Mouse (Mus musculus): ENCODE measurements around the gene Klf12. TPM values are rescaled to one million over a fixed set of nuclear protein-coding genes. Genes with fewer than 3 reads are reported as not detected.

Klf12 gene
- total and polyA plus RNA-seq, 2 experiments from 2014 or later: 21.1 to 43.2 TPM

GRCm38 (mm10) chr14:99960500-99961229 lies 323.8 kb downstream of the Klf12 start:
- ATAC-seq: no peak
- H3K27me3 ChIP-seq (ENCODE audit: insufficient read depth, low read length): no peaks in the 10 kb centered on the region
- no peak overlapping the region for H3K9ac ChIP-seq (replicated peaks; ENCODE audit: low read length)
- H3K9me3 ChIP-seq (ENCODE audit: low read length): peaks cover 4% of the 10 kb centered on the region; the same call in 1 of the 2 replicates
- DNase-seq (ENCODE audit: low spot score): no peak
- H3K36me3 ChIP-seq (ENCODE audit: insufficient read depth, low read length): no peaks in the 10 kb centered on the region
- H3K4me1 ChIP-seq (ENCODE audit: insufficient read depth, low read length): no peaks in the 10 kb centered on the region
- H3K27ac ChIP-seq: no peak overlapping the region
- no peak for TF ChIP-seq CTCF (IDR thresholded peaks at IDR 0.05; ENCODE audit: low read depth)
- WGBS: 87% methylated on average over 10 of the region's 10 CpGs
- no peak overlapping the region for H3K4me3 ChIP-seq (ENCODE audit: low read length)
- no peak overlapping the region for H3K4me2 ChIP-seq (ENCODE audit: low read depth, low read length)

GRCm38 (mm10) chr14:99955133-99955532 lies 329.3 kb downstream of the Klf12 start:
- Histone ChIP-seq H3K4me1 (ENCODE audit: insufficient read depth, low read length) (no peaks in the 10 kb centered on the region), H3K27ac (no peak overlapping the region), H3K36me3 (ENCODE audit: insufficient read depth, low read length) (no peaks in the 10 kb centered on the region), H3K9me3 (ENCODE audit: low read length) (no peaks in the 10 kb centered on the region), H3K4me3 (ENCODE audit: low read length) (no peak overlapping the region), H3K27me3 (ENCODE audit: insufficient read depth, low read length) (no peaks in the 10 kb centered on the region), H3K9ac (replicated peaks; ENCODE audit: low read length) (no peak overlapping the region), H3K4me2 (ENCODE audit: low read depth, low read length) (no peak overlapping the region)
- ATAC-seq (no peak), DNase-seq (ENCODE audit: low spot score) (no peak)
- TF ChIP-seq CTCF (IDR thresholded peaks at IDR 0.05; ENCODE audit: low read depth): peak; percentile 30
- WGBS: 75% methylated on average over 4 of the region's 4 CpGs

- Histone ChIP-seq H3K36me3 (ENCODE audit: insufficient read depth, low read length) (no peaks in the 10 kb centered on the region), H3K27ac (peak overlapping the region; percentile 49), H3K4me1 (ENCODE audit: insufficient read depth, low read length) (peaks cover 10% of the 10 kb centered on the region), H3K9me3 (ENCODE audit: low read length) (no peaks in the 10 kb centered on the region), H3K9ac (replicated peaks; ENCODE audit: low read length) (no peak overlapping the region), H3K4me3 (ENCODE audit: low read length) (no peak overlapping the region), H3K4me2 (ENCODE audit: low read depth, low read length) (no peak overlapping the region), H3K27me3 (ENCODE audit: insufficient read depth, low read length) (no peaks in the 10 kb centered on the region)
- peak; percentile 34; the same call in 1 of the 2 replicates for TF ChIP-seq CTCF (IDR thresholded peaks at IDR 0.05; ENCODE audit: low read depth)
- 34% methylated on average over 17 of the region's 17 CpGs for WGBS
- ATAC-seq (peak; percentile 68), DNase-seq (ENCODE audit: low spot score) (peak; percentile 53)
These were observed 340.0 kb downstream of the Klf12 start for GRCm38 (mm10) chr14:99944221-99945108.

- H3K9me3 ChIP-seq (ENCODE audit: low read length): no peaks in the 10 kb centered on the region
- H3K4me3 ChIP-seq (ENCODE audit: low read length): no peak overlapping the region
- H3K9ac ChIP-seq (replicated peaks; ENCODE audit: low read length): no peak overlapping the region
- H3K27me3 ChIP-seq (ENCODE audit: insufficient read depth, low read length): no peaks in the 10 kb centered on the region
- 14% methylated on average over 8 of the region's 8 CpGs for WGBS
- H3K4me2 ChIP-seq (ENCODE audit: low read depth, low read length): peak overlapping the region; percentile 16; the same call in 1 of the 2 replicates
- H3K36me3 ChIP-seq (ENCODE audit: insufficient read depth, low read length): no peaks in the 10 kb centered on the region
- H3K4me1 ChIP-seq (ENCODE audit: insufficient read depth, low read length): peaks cover 10% of the 10 kb centered on the region
- ATAC-seq: peak; percentile 89
- DNase-seq (ENCODE audit: low spot score): peak; percentile 89
- H3K27ac ChIP-seq: peak overlapping the region; percentile 49; the same call in 1 of the 2 replicates
- no peak for TF ChIP-seq CTCF (IDR thresholded peaks at IDR 0.05; ENCODE audit: low read depth)
These were observed 341.3 kb downstream of the Klf12 start for GRCm38 (mm10) chr14:99943156-99943555.

- WGBS: 91% methylated on average over 5 of the region's 5 CpGs
- no peaks in the 10 kb centered on the region for H3K4me1 ChIP-seq (ENCODE audit: insufficient read depth, low read length)
- H3K36me3 ChIP-seq (ENCODE audit: insufficient read depth, low read length): no peaks in the 10 kb centered on the region
- ATAC-seq (no peak), DNase-seq (ENCODE audit: low spot score) (no peak)
- H3K4me3 ChIP-seq (ENCODE audit: low read length): no peak overlapping the region
- no peak for TF ChIP-seq CTCF (IDR thresholded peaks at IDR 0.05; ENCODE audit: low read depth)
- no peaks in the 10 kb centered on the region for H3K27me3 ChIP-seq (ENCODE audit: insufficient read depth, low read length)
- no peak overlapping the region for H3K9ac ChIP-seq (replicated peaks; ENCODE audit: low read length)
- no peak overlapping the region for H3K4me2 ChIP-seq (ENCODE audit: low read depth, low read length)
- no peaks in the 10 kb centered on the region for H3K9me3 ChIP-seq (ENCODE audit: low read length)
- no peak overlapping the region for H3K27ac ChIP-seq
These were observed 351.0 kb downstream of the Klf12 start for GRCm38 (mm10) chr14:99933456-99933855.

- no peak overlapping the region for H3K4me3 ChIP-seq (ENCODE audit: low read length)
- H3K9me3 ChIP-seq (ENCODE audit: low read length): no peaks in the 10 kb centered on the region
- DNase-seq (ENCODE audit: low spot score) (peak; percentile 94), ATAC-seq (peak; percentile 78)
- no peak overlapping the region for H3K4me2 ChIP-seq (ENCODE audit: low read depth, low read length)
- no peak overlapping the region for H3K27ac ChIP-seq
- H3K4me1 ChIP-seq (ENCODE audit: insufficient read depth, low read length): no peaks in the 10 kb centered on the region
- H3K9ac ChIP-seq (replicated peaks; ENCODE audit: low read length): no peak overlapping the region
- WGBS: 5% methylated on average over 4 of the region's 4 CpGs
- peak; percentile 93 for TF ChIP-seq CTCF (IDR thresholded peaks at IDR 0.05; ENCODE audit: low read depth)
- H3K27me3 ChIP-seq (ENCODE audit: insufficient read depth, low read length): no peaks in the 10 kb centered on the region
- no peaks in the 10 kb centered on the region for H3K36me3 ChIP-seq (ENCODE audit: insufficient read depth, low read length)
These were observed 352.6 kb downstream of the Klf12 start for GRCm38 (mm10) chr14:99931879-99932278.

Data from hindbrain, postnatal 0 days (tissue).